Mouse (Mus musculus): ENCODE results near the gene Zfp367.
A peak's percentile ranks its signal among the peaks of the same experiment; 100 is the strongest.

Gene Zfp367

DNA sequence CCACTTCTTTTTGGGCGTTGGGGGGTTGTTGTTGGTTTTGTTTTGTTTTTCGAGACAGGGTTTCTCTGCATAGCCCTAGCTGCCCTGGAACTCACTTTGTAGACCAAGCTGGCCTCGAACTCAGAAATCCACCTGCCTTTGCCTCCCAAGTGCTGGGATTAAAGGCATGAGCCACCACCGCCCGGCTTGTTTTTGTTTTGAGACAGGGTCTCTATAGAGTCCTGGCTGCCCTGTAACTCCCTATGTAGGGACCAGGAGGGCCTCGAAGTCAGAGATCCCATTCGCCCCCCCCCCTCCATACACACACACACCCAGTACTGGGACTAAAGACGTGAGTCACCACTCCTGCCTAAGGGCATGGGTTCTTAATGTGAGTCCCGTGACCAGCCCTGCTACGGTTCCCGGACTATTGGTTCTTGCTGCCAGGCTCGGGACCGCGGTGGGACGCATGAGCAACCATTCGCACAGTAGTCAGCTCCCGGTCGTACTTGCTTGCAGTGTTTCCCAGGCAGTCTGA, 807 bp upstream of the Zfp367 start:
- peak; percentile 40 for DNase-seq

- no peak for DNase-seq
Observed at GRCm38 (mm10) chr13:64152671-64153082, 325 bp downstream of the Zfp367 start.

GRCm38 (mm10) chr13:64152241-64152669, 747 bp downstream of the Zfp367 start:
- DNase-seq = peak; percentile 77

- no peak for DNase-seq
Observed at GRCm38 (mm10) chr13:64150121-64150520, 2.9 kb downstream of the Zfp367 start.

DNA sequence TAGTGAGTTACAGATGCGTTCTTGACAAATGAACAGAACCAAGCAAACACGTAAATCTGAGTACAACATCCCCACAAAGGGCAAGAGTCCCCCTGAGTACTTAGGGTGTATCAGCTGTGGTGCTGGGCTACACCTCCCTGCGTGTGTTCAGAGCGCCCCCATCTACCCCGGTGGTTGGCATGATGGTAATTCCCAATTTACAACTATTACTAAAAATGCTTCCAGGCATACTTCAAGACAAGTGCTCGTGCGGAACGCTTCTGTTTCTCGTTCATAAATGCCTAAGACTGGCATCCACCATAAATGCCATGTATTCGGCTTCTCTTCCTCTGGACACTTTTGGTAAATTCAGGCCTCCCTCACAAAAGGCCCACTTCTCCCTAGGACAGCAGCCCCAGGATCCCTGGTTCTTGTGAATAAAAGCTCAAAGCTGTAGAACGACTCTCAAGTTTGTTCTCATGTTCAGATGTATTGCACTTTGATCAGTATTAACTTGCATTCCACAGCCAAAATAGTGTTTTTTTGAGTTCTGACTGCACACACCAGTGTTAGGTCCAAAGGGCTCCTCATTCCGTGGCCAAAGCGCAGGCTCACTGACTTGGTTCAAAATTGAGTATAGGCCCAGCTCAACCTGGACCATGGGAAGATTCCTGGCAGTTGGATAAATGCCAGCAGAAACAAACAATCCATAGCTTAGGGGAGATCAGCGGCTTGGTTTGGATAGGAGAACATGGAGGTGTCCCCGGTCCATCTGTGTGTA, 23.2 kb downstream of the Zfp367 start:
- peak; percentile 70 for DNase-seq

GRCm38 (mm10) chr13:64128858-64129615, 24.0 kb downstream of the Zfp367 start, which contains the start of gene Slc35d2:
Slc35d2 (minus strand) TSS chr13:64129368.
- DNase-seq = peak; percentile 70

GRCm38 (mm10) chr13:64126316-64126715, 26.7 kb downstream of the Zfp367 start:
- DNase-seq = no peak

DNA sequence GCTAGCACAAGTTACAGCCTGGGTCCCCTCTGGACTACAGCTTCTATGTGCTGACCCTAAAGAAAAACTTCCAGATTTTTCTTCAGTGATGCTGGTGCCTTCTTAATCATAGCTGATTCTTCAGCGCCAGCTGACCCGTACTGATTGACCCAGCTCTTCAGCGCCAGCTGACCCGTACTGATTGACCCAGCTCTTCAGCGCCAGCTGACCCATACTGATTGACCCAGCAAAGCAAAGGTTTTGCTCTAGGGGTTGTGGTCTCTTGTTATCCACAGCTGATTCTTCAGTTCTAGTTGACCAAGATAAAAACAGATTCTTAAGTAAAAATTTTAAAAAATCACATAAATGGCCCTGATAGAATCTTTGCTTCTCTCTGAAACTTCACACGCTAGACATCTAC, 28.1 kb downstream of the Zfp367 start:
- DNase-seq = no peak

GRCm38 (mm10) chr13:64123491-64124188, 29.4 kb downstream of the Zfp367 start:
- no peak for DNase-seq

- DNase-seq = no peak
Observed at GRCm38 (mm10) chr13:64120760-64121159, 32.2 kb downstream of the Zfp367 start.

DNA sequence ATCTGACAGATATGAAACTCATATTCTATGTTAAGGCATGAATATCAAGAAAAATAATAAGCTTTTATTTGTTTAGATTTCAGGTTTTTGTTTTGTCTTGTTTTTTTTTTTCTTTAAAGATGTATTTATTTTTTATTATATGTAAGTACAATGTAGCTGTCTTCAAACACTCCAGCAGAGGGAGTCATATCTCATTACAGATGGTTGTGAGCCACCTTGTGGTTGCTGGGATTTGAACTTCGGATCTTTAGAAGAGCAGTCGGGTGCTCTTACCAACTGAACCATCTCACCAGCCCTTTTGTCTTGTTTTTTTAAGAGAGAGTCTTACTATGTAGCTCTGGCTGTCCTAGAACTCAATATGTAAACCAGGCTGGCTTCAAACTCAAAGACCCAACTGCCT, 35.6 kb downstream of the Zfp367 start:
- no peak for DNase-seq

DNA sequence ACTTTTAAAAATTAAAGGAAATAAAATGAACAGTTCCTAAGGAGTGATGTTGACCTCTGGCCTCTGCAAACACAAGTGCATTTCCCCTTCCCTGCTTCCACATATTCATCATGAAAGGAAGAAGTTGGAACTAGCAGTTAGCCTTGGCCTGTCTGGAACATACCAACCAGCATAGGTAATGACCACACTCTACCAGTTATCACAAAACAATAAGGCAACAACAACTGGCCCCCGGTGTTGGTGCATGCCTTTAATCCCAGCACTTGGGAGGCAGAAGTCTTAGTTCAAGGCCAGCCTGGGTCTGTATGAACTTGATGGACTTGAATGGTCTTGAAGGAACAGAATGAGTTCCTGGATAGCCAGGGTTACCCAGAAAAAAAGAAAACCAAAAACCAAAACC, 42.6 kb downstream of the Zfp367 start:
- DNase-seq = no peak

GRCm38 (mm10) chr13:64108381-64108850, 44.6 kb downstream of the Zfp367 start:
- DNase-seq = no peak

DNA sequence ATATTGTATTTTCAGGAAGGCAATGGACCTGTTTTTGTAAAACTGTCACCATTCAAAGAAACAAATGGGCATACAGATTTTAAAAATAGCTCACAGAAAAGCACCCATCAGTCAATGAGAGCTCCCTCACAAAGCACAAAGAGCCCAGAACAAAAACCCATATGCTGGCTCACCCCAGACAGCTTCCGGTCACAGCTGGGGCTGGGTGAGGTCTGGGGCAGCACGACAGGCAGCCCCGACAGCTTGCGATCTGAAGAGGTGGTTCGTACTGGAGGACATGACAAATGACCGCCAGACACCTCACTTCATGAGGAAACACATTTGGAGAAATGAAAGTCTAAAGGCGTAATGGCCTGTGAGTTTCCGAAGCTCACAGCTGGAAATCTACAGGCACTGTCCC, 45.5 kb downstream of the Zfp367 start:
- no peak for DNase-seq

DNA sequence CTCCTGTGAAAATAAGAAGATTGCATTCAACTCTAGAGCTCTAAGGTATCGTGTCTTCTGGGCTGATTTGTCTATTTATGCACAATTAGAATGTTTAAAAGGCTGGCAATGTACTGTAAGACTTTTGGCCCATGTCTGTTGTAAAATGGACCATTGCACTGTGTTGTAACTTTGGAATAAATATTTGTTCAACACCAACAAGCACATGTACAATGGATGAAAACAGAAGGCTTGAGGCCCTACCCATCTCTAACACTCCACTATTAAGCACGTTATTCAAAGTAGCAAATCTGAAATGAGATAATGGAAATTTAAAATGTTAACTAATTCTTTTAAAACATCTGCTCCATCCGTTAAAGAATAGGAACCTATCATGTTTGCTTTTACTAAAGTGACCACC, 45.9 kb downstream of the Zfp367 start:
- DNase-seq = no peak

GRCm38 (mm10) chr13:64105690-64106089, 47.3 kb downstream of the Zfp367 start:
- DNase-seq = no peak

GRCm38 (mm10) chr13:64100186-64100585, 52.8 kb downstream of the Zfp367 start:
- peak; percentile 11 for DNase-seq

GRCm38 (mm10) chr13:64098992-64099391, 54.0 kb downstream of the Zfp367 start:
- DNase-seq = peak; percentile 38

GRCm38 (mm10) chr13:64093341-64093740, 59.7 kb downstream of the Zfp367 start:
- peak; percentile 42 for DNase-seq

GRCm38 (mm10) chr13:64092752-64093151, 60.2 kb downstream of the Zfp367 start:
- DNase-seq = no peak

DNA sequence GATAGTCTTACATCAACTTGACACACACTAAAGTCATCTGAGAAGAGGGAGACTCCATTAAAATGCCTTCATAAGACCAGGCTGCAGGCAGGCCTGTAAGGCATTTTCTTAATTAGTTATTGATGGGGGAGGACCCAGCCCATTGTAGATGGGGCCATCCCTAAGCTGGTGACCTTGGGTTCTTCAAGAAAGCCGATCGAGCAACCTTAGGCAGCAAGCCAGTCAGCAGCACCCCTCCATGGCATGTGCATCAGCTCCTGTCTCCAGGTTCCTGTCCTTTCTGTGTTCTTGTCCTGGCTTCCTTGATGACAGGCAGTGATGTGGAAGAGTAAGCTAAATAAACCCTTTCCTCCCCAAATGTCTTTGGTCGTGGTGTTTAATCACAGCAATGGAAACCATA, 60.9 kb downstream of the Zfp367 start:
- DNase-seq = no peak

- no peak for DNase-seq
Observed at GRCm38 (mm10) chr13:64091006-64091405, 62.0 kb downstream of the Zfp367 start.

DNA sequence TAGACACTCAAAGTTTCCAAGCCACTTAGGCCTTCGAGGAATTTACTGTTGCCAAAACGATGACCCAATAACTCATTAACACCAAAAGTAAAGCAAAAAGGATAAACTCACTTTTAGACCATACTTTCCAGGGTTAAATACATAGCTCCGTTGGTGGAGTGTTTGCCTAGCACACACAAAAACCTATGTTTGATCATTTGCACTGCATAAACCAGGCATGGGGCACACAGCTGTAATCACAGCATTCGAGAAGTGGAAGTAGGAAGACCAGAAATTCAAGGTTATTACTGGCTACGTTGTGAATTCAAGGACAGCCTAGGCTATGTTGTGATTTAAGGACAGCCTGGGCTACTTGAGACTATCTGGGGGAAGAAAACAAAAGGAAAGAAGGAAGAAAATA, 62.7 kb downstream of the Zfp367 start:
- DNase-seq = no peak

Data from thymus, postnatal 25 days (tissue).